Mouse (Mus musculus): ENCODE results near the gene Gm6993.

GRCm38 (mm10) chr12:31241595-31242342 is 1.2 kb downstream of the Gm6993 start:
- TF ChIP-seq EP300 (IDR thresholded peaks at IDR 0.05; ENCODE audit: low read depth) (no peak), CTCF (IDR thresholded peaks at IDR 0.05; ENCODE audit: low read depth) (no peak)

Data from liver, postnatal 0 days (tissue).